Mouse (Mus musculus): ENCODE measurements around the gene 4930402F06Rik. TPM values are rescaled to one million over a fixed set of nuclear protein-coding genes. Genes with fewer than 3 reads are reported as not detected.

The 4930402F06Rik gene
- not detected in 2 replicates for polyA plus RNA-seq (2015; fragmentation: Nextera tagmentation; extraction: Ambion mirVana)

DNA sequence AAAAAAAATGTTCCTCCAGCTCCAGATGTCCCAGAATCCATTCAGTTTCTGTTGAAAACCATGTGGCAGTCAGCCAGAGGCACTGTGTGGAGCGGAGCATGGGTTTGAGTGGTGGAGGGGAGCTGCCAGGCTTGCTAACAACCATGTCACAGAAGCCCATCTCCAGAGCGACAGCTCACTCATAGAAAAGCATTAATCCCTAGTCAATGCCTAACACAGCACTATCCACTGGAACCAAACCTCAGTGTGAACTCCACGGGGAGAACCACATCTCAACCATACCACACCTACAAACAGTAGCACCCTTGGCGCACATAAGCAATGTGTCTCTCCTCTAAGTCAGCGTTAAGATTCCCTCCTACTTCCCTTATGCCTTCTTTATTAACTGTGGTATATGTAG lies at the start of gene 4930402F06Rik:
TSS of gene 4930402F06Rik (minus strand) at position 80 of the 400 bp plus-strand sequence.
- Histone ChIP-seq H3K27me3 (no peaks in the 10 kb centered on the region), H3K4me2 (no peak within 1 kb of the TSS), H3K27ac (no peak within 1 kb of the TSS), H3K4me1 (no peaks in the 10 kb centered on the region), H3K4me3 (no peak within 1 kb of the TSS), H3K36me3 (ENCODE audit: poor library complexity, severe bottlenecking) (no peaks in the 10 kb centered on the region), H3K9me3 (replicated peaks) (no peaks in the 10 kb centered on the region), H3K9ac (no peak within 1 kb of the TSS)
- no peak for ATAC-seq
- 64% methylated on average over 5 of the region's 5 CpGs for WGBS

DNA sequence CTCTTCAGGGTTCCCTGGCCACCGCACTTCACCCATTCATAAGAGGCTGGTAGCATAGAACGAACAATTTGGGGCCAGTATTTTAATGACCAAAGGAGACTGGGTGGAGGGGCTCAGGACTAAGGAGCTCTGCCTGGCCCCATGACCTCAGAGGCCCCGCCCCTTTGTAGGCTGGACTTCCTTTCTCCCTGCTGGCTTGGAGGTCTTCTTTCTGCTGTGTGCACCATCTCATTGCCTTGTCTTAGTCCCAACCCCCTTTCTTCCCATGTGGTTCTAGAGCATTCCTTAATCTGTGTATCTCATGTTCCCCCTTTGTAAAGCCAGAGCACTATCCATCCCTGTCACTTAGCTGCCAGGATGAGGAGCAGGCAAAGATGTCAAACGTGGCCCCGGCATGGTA lies 49.3 kb upstream of the 4930402F06Rik start:
- Histone ChIP-seq H3K27ac (no peak overlapping the region), H3K9ac (no peak overlapping the region), H3K27me3 (no peaks in the 10 kb centered on the region), H3K4me3 (no peak overlapping the region), H3K4me2 (no peak overlapping the region), H3K36me3 (ENCODE audit: poor library complexity, severe bottlenecking) (no peaks in the 10 kb centered on the region), H3K9me3 (replicated peaks) (no peaks in the 10 kb centered on the region), H3K4me1 (no peaks in the 10 kb centered on the region)
- ATAC-seq = no peak
- WGBS = 73% methylated on average over 5 of the region's 5 CpGs

DNA sequence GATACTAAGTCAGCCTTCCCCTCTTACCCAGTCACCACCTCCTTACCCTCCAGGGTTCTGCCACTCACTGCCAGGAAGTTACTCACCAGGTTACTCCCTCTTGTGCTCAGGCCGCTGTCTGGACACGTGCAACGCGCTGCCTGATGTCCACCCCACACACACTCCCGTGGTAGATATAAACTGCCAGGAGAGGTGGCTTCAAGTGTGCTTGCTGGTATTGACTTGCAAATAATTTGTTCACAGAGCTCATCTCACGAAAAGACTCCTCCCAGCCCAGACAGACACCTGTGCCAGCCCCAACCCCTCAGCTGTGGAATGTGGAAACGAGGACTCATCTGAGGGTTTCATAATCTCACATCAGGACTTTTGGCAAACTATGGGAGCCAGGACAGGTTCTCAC lies 48.6 kb upstream of the 4930402F06Rik start:
- ATAC-seq = no peak
- Histone ChIP-seq H3K4me3 (no peak overlapping the region), H3K4me1 (no peaks in the 10 kb centered on the region), H3K27me3 (no peaks in the 10 kb centered on the region), H3K9ac (no peak overlapping the region), H3K9me3 (replicated peaks) (no peaks in the 10 kb centered on the region), H3K36me3 (ENCODE audit: poor library complexity, severe bottlenecking) (no peaks in the 10 kb centered on the region), H3K4me2 (no peak overlapping the region), H3K27ac (no peak overlapping the region)
- WGBS = 85% methylated on average over 7 of the region's 7 CpGs

DNA sequence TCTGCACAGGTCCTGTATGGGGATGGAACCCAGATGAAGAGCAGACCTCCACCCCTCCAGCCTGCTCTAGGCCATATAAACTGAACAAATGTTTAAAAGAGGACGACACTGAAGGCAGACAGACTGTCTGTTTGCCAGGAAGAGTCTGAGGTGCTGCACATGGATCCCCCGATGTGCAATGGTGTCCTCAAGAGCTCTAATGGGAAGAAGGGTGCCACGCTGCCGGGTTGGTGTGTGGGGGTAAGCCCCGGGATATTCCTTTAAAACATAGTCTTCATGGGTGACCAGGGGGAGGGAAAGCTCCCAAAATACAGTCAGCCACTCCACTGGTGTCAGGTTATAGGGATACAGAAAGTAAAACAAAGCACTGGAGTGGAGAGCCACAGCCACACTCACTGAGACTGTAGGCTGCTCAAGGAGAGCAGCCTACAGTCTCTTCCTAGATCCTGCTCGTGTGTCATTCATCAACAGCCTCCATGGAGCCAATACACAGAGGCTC lies 47.8 kb upstream of the 4930402F06Rik start:
- no peaks in the 10 kb centered on the region for H3K27me3 ChIP-seq
- H3K36me3 ChIP-seq (ENCODE audit: poor library complexity, severe bottlenecking) = no peaks in the 10 kb centered on the region
- no peak overlapping the region for H3K27ac ChIP-seq
- no peak overlapping the region for H3K4me2 ChIP-seq
- WGBS = 82% methylated on average over 6 of the region's 6 CpGs
- no peak overlapping the region for H3K4me3 ChIP-seq
- H3K9ac ChIP-seq = no peak overlapping the region
- H3K4me1 ChIP-seq = no peaks in the 10 kb centered on the region
- no peak for ATAC-seq
- H3K9me3 ChIP-seq (replicated peaks) = no peaks in the 10 kb centered on the region

DNA sequence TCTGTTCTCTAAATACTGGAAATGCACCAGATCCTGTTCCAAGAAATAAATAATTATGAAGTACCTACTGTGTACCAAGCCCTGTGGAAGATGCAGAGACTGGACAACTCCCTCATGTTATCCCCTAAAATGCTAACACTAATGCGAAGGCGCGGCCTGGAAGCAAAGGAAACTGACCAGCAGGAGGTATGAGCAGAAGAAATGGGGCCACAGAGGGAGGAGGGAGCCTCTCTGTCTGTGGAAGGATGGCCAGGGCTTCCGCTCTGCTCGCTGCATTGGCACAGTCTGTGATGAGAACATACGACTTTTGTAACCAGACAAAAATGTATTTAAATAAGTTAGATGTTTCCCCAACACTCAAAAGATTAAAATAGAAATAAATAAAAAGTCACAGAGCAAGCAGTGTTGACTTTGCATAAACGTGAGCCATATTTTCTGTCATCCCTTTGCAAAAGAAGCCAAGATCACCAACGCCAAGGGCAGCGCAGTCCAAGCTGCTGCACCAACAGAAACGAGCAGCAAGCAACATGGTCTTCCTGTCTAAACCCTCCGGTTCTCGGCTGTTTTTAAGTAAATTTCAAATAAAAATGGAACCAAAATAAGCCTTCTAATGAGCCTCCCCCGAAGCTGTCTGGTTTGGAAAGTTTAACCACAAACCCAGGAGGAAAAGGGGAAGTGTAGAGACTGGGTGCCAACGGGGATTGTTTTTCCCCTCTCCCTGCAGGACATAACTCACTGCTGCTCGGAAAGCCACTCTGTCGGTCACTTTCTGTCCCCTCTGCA lies 47.2 kb upstream of the 4930402F06Rik start:
- H3K9me3 ChIP-seq (replicated peaks) = no peaks in the 10 kb centered on the region
- no peaks in the 10 kb centered on the region for H3K4me1 ChIP-seq
- 79% methylated on average over 16 of the region's 16 CpGs for WGBS
- no peak overlapping the region for H3K9ac ChIP-seq
- no peak overlapping the region for H3K4me2 ChIP-seq
- no peaks in the 10 kb centered on the region for H3K36me3 ChIP-seq (ENCODE audit: poor library complexity, severe bottlenecking)
- H3K27ac ChIP-seq = no peak overlapping the region
- no peaks in the 10 kb centered on the region for H3K27me3 ChIP-seq
- no peak overlapping the region for H3K4me3 ChIP-seq
- ATAC-seq = no peak

DNA sequence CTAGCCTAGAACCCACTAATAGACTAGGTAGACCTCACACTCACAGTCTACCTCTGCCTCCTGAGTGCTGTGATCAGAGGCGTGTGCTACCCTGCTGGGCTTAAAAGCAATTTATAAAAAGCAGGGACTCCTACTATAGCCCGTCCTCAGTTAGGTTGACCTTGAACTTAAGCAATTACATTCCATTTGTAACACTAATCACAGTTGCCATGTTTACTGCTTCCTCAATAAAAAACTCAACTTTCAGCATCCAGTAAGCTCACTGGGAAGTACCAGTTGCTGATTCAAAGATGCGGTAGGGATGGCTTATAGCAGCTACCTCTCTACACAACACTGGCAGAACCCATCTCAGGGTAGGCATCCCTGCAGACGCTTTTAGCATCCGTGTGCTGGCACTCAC lies 46.4 kb upstream of the 4930402F06Rik start:
- H3K4me2 ChIP-seq = no peak overlapping the region
- no peaks in the 10 kb centered on the region for H3K9me3 ChIP-seq (replicated peaks)
- no peaks in the 10 kb centered on the region for H3K27me3 ChIP-seq
- no peak overlapping the region for H3K4me3 ChIP-seq
- no peak for ATAC-seq
- H3K4me1 ChIP-seq = no peaks in the 10 kb centered on the region
- no peak overlapping the region for H3K9ac ChIP-seq
- 76% methylated on average over 5 of the region's 5 CpGs for WGBS
- no peak overlapping the region for H3K27ac ChIP-seq
- H3K36me3 ChIP-seq (ENCODE audit: poor library complexity, severe bottlenecking) = no peaks in the 10 kb centered on the region

DNA sequence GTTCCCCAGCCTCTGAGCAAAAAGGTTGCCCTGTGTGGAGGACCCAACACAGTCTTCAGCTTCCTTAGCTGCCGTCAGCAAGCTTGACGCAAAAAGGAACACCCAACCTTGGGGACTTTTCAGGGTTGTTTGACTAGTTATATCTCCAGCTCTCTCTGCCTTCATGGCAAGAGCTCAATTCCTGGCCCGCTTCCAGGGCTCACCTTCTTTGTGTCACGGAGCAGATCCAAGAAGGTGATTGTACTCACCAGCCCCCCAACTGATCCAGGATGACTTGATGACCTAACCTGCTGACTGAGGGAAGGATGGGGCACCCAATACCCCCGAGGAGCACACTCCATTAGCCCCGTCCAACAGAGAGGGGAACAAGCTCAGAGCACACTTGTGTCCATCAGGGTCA lies 45.1 kb upstream of the 4930402F06Rik start:
- H3K4me1 ChIP-seq = no peaks in the 10 kb centered on the region
- no peak overlapping the region for H3K4me2 ChIP-seq
- no peak overlapping the region for H3K27ac ChIP-seq
- WGBS = 81% methylated on average over 6 of the region's 6 CpGs
- no peaks in the 10 kb centered on the region for H3K27me3 ChIP-seq
- H3K9me3 ChIP-seq (replicated peaks) = no peaks in the 10 kb centered on the region
- no peaks in the 10 kb centered on the region for H3K36me3 ChIP-seq (ENCODE audit: poor library complexity, severe bottlenecking)
- no peak overlapping the region for H3K4me3 ChIP-seq
- ATAC-seq = no peak
- no peak overlapping the region for H3K9ac ChIP-seq

DNA sequence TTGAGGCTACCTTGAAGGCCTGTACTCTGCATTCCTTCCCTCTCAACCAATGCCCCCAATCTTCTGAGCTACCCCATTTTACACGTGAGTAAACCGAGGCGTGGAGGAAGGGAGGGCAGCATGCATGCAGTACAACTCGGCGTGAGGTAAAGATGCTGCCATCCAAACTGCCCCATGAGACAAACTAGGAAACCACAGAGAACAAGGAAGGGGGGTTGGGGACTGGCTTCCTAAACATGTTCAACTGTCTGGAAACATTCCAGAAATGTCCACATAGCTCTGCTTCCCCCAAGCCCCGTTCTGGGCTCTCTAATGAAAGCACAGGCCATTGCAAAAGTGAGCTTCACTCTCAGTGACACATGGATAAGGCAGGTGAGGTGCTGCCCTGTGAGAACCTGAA lies 44.4 kb upstream of the 4930402F06Rik start:
- Histone ChIP-seq H3K9ac (no peak overlapping the region), H3K27ac (no peak overlapping the region), H3K36me3 (ENCODE audit: poor library complexity, severe bottlenecking) (no peaks in the 10 kb centered on the region), H3K4me3 (no peak overlapping the region), H3K27me3 (no peaks in the 10 kb centered on the region), H3K9me3 (replicated peaks) (no peaks in the 10 kb centered on the region), H3K4me1 (no peaks in the 10 kb centered on the region), H3K4me2 (no peak overlapping the region)
- no peak for ATAC-seq
- 89% methylated on average over 6 of the region's 6 CpGs for WGBS

DNA sequence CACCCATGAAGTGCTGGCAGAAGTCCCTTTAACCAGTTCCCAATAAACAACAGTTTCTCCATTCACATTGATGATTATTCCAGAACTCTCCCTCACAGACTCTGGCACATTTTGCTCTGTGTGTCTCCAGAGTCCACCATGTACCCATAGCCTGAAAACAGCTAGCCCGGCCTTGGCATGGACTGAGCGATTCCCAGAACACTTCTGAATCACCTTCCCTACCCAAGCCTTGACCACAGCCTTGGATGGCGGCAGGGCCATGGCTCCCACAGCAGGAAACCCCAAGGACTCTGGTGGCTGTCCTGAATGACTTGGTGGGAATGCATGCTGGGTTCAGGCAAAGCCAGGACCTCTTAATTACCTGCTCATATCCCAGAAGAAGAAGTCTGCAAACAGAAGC lies 43.5 kb upstream of the 4930402F06Rik start:
- Histone ChIP-seq H3K9me3 (replicated peaks) (no peaks in the 10 kb centered on the region; the same call in 1 of the 2 replicates), H3K36me3 (ENCODE audit: poor library complexity, severe bottlenecking) (no peaks in the 10 kb centered on the region), H3K27me3 (no peaks in the 10 kb centered on the region), H3K9ac (no peak overlapping the region), H3K4me1 (no peaks in the 10 kb centered on the region), H3K4me2 (no peak overlapping the region), H3K27ac (no peak overlapping the region), H3K4me3 (no peak overlapping the region)
- WGBS = 80% methylated on average over 3 of the region's 3 CpGs
- ATAC-seq = no peak

DNA sequence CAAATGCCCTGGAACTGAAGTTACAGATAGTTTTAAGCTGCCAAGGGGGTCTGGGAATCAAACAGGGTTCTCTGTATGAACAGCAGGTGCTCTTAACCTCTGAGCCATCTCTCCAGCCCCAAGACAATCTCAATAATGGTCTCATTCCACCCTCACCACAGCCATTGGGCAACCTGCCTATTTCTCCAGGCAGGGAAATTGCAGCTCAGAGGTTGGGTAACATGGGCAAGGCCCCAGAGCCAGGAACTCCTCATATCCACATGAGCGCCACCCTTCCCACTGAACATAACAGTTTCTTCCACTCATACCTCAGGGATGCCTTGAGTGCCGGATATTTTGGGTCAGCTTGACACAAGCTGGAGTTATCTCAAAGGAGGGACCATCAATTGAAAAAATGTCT lies 40.8 kb upstream of the 4930402F06Rik start:
- 98% methylated on average over 2 of the region's 2 CpGs for WGBS

DNA sequence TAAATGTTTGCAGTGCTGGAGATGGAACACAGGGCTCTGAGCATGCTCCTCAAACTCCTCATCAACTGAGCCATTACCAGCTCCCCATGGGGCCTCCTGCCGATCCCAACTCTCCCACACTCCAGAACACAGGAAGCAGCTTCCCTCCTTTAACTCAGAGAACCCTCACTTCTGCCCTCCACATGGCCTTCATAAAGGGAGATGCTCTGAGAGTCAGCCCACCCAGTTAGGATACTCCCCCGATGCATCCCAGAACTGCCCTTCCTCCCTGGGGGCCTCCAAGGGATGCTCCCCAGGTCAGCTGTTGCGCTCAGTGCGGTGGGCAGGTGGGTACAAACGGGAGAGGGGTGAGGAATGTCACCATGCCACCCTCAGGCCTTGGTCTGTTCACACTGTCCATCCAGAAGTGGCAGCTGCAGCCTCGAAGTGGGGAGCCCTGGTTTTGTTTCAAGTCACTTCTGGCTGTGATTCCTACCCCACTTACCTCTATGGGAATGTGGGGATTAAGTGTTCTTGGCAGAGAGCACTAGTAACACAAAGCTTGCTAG lies 37.7 kb upstream of the 4930402F06Rik start:
- H3K27me3 ChIP-seq = no peaks in the 10 kb centered on the region
- no peaks in the 10 kb centered on the region for H3K4me1 ChIP-seq
- no peak overlapping the region for H3K9ac ChIP-seq
- no peak overlapping the region for H3K4me3 ChIP-seq
- H3K9me3 ChIP-seq (replicated peaks) = no peaks in the 10 kb centered on the region; the same call in 1 of the 2 replicates
- 80% methylated on average over 6 of the region's 6 CpGs for WGBS
- no peak overlapping the region for H3K4me2 ChIP-seq
- no peak overlapping the region for H3K27ac ChIP-seq
- ATAC-seq = no peak
- H3K36me3 ChIP-seq (ENCODE audit: poor library complexity, severe bottlenecking) = no peaks in the 10 kb centered on the region

More for the DNA sequence above, 40.8 kb upstream of the 4930402F06Rik start:
- ATAC-seq = no peak
- Histone ChIP-seq H3K9me3 (replicated peaks) (no peaks in the 10 kb centered on the region; the same call in 1 of the 2 replicates), H3K27ac (no peak overlapping the region), H3K4me1 (no peaks in the 10 kb centered on the region), H3K36me3 (ENCODE audit: poor library complexity, severe bottlenecking) (no peaks in the 10 kb centered on the region), H3K27me3 (no peaks in the 10 kb centered on the region), H3K9ac (no peak overlapping the region), H3K4me2 (no peak overlapping the region), H3K4me3 (no peak overlapping the region)

DNA sequence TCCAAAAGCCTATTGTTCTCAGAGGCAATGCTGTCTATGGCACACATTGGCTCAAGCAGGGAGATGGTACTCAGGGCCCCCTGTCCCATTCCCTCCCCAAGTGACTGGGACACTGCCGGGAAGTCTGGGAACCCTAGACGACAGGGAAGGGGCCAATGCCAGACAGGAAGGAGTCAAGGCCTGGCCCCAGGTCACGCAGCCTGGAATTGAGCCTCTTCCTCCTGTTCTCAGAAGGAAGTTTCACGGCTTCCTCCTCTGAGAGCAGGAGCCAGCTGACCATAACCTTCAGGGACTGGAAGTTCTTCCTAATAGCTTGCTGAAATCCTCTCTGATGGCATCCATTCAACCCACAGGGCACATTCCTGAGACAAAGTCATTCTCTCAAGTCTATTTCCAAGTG lies 36.5 kb upstream of the 4930402F06Rik start:
- WGBS = 86% methylated on average over 4 of the region's 4 CpGs
- Histone ChIP-seq H3K9ac (no peak overlapping the region), H3K4me3 (no peak overlapping the region), H3K36me3 (ENCODE audit: poor library complexity, severe bottlenecking) (no peaks in the 10 kb centered on the region), H3K4me2 (no peak overlapping the region), H3K27me3 (no peaks in the 10 kb centered on the region), H3K9me3 (replicated peaks) (no peaks in the 10 kb centered on the region; the same call in 1 of the 2 replicates), H3K4me1 (no peaks in the 10 kb centered on the region), H3K27ac (no peak overlapping the region)
- no peak for ATAC-seq

Measured in forebrain, embryonic 13.5 days (tissue).